Mouse (Mus musculus): ENCODE data around the gene Grik5.
A peak's percentile ranks its signal among the peaks of the same experiment; 100 is the strongest.
"Not testable (repeated sequence)": the region's sequence is repeated elsewhere in the genome, so short reads cannot be mapped to it uniquely, and the experiment has no call there.

The Grik5 gene

DNA sequence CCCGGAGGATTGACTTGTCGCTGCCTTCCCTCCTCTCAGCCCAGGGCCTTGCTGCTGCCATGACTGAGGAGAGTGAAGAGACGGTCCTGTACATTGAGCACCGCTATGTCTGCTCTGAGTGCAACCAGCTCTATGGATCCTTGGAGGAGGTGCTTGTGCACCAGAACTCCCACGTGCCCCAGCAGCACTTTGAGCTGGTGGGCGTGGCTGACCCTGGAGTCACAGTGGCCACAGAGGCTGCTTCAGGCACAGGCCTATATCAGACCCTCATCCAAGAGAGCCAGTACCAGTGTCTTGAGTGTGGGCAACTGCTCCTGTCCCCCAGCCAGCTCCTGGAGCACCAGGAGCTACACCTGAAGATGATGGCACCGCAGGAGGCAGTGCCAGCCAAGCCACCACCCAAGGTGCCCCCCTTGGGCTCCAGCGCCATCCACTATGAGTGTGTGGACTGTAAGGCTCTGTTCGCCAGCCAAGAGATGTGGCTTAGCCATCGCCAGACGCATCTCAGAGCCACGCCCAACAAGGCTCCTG lies 7.4 kb upstream of the Grik5 start:
- DNase-seq = no peak

DNA sequence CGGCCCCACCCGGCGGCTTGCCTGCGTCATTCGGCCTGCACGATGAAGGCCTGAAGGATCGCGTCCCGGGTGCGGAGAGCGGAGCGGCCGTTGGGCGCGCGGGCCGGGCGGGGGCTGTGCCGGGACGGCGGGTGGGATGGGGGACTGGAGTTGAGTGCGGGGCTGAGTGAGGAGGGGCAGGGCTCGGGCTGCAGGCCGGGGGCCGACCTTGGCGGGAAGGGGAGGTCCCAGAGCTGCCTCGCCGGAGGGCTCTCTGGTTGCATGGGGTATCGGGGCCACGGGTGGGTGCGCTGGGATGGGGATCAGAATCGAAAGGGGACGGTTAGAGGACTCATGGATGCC lies 5.2 kb upstream of the Grik5 start:
- no peak for DNase-seq

DNA sequence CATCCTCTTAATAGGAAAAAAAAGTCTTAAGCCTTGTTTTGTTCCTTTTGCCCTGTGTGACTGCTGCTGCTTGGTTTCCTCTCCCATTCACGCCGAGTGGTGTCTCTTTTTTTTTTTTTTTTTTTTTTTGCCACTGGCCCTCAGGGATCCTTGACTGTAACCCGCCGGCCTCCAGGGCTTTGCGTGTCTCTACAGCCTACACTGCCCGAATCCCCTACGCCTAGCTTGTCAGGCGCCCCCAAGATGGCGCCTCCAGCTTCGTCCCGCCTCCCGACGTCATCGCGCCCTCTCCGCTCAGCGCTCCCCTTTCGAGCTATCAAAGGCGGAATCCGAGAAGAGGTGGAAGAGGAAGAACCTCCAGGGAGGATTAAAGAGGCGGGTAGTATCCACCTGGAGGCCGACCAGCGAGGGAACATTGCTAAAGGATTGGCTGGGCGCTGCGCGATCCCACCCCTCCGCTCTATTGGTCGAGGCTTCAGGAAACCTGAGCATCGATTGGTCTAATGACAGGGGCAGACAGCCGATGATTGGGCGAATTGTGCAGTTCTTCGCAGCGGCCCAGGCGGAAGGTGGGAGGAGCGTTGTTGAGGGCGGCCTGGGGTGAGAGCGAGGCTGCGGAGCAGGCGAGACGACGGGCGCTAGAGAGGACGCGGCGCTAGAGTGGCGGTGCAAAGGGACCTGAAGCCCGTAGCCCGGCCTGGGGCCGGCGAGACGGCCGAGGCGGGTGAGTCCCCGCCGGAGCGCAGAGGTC lies 4.7 kb upstream of the Grik5 start:
- peak; percentile 98 to 99 for DNase-seq

DNA sequence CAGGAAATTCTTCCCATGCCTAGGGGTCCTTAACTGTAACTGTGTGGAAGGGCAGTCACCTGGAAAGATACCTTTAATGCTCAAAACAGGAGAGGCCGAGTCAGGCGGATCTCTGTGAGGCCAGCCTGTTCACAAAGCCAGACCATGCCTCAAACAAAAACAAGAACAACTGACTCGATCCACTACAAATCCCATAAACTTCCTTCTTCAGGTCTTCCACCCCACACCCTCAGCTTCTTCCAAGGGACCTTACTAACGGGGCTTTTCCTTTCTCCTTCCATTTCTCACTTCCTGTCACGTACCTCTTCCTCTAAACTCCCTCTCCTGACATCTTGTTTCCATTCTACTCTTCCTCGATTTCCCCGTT lies 4.1 kb upstream of the Grik5 start:
- no peak for DNase-seq

DNA sequence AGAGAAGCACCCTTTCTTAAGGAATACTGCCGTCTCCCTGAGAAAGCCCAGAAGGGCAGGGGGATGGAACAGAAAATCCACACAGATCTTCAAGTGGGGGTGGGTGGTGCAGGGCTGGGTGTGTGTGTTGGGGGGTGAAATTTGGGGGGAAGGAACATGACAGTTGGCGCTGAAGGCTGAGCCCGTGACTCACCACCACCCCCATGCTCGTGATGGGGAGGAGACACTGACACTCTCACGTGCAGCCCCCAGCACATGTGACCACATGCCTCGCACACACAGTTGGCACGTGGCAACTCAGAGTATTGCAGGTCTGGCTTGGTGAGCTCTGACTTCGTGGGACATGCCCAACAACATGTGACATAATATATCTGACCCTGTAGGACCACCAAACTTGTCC lies 1.8 kb upstream of the Grik5 start:
- no peak for DNase-seq

DNA sequence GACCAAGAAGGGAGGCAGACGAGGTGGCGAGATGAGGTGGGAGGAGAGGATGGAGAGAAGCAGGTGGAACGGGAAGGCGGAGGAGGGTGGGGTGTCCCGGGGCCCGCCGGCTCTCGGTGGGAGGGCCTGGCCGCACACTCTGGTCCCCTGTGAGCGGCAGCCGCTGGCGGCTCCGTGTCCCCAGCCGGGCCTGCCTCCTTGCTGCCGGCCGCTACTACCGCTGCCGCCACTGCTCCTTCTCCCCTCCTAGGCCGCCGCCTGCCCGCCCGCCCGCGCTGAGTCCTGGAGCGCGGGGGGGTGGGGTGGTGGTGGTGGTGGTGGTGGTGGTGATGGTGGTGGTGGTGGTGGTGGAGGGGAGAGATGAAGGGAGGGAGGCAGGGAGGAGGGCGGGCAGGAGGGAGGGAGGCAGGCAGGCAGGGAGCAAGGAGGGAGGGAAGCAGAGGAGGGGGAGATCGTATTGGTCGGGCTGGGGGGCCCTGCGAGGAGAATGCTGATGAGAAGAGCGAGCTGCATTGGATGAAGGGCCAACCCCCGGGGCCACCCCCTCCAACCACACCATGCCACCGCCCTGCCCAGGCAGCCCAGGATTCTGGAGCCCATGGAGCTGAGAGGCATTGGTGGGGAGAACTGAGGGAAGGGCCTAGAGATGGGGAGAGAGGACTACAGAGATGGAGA lies 707 bp upstream of the Grik5 start:
- DNase-seq = peak; percentile 50 to 66

DNA sequence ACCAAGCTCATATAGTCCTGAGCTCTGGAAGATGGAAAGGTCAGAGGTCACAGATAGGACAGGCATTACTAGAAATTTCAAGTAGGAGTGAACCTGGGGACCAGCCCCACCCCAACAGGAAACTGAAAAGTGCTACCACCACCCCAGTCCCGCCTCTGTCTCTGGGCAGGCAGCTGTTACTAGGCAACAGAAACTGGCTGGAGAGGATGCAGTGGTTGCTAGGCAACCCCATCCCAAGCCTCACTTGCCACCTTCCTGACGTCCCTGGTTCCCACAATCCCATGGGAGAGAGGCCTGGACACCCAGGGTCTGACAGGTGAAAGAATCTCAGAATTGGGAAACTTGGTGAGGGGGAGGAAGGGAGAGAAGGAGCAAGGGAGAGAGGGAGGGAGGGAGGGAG lies 3.4 kb downstream of the Grik5 start:
- DNase-seq = no peak

DNA sequence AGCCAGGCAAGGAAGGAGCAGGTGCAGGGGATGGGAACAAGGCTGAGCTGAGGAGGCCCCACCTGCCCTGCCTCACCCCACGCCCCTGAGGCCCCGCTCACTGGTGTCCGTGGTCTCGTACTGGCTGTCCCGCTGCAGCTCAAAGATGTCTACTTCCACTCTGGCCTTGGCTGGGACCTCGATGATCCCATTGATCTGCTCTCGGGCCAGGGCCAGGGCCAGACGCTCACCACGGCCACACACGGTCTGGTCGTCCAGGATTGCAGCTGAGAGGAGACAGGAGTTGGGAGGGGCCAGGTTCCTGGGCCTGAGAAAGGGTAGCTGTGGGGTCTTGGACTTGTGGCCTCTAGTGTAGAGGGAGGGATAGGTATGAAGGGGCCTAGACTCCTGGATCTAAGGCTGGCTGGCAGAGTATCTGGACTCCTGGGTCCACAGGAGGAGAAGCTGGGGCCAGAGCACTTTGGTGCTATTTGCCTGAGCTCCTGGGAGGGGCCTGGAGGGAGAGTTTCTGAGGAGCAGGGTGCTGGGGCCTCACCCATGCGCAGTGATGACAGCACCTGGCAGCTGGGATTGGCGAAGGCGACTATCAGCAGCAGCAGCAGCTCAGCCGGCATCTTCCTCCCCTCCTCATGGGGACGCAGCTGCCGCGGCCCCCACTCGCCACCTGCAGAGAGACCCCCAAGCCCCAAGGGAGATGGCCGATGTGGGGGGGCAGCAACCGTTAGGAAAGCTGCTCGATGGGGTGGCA lies 4.1 kb downstream of the Grik5 start:
- DNase-seq = no peak

DNA sequence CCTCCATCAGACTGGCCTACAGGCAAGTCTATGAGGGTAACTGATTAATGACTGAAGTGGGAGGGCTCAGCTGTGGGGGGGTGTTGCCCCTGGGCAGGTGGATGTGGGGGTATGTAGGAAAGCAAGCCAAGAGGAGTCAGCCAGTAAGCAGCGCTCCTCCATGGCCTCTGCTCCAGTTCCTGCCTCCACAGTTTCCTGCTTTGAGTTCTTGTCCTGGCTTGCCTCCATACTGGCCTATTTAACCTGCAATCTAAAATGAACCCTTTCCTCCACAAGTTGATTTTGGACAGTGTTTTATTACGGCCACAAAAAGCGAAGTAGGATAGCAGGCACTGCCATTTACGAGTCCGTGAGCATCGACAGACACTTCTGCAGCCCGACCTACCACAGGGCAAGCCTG lies 4.8 kb downstream of the Grik5 start:
- DNase-seq = no peak

DNA sequence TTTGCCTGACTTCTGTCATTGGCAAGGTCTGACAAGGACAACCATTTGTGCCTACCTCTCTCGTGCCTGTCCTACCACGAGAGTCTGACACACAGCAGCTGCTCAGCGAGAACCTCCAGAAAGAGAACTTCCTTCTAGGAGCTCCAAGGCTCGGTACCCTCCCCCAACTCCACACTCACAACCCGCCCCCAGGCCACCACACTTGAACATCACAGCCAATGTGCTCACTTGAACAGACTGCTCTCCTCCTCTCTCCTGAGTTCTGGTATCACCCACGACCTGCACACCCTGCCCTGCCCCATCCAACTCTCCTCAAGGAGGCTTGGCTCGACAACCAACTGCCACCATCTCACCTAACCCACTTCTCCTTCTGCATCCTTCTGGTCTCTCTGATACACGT lies 8.2 kb downstream of the Grik5 start:
- DNase-seq = no peak

DNA sequence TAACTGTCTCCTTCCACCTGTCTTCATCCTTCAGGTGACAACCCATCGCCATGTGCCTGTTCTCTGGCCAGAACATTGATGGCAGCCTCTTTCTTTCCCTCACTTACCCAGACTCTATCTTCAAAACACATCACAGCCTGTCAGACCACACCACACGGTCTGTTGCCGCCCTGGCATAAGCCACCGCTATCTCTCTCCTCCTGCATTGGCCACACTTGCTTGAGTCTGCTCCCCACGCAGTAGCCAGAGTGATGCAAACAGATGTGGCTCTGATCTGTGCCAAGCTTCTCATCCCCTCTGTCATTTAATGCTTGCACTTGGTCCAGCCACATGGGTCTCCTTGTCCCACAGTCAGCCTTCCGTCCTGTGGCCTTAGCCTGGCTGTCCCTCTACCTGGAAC lies 8.8 kb downstream of the Grik5 start:
- no peak for DNase-seq

DNA sequence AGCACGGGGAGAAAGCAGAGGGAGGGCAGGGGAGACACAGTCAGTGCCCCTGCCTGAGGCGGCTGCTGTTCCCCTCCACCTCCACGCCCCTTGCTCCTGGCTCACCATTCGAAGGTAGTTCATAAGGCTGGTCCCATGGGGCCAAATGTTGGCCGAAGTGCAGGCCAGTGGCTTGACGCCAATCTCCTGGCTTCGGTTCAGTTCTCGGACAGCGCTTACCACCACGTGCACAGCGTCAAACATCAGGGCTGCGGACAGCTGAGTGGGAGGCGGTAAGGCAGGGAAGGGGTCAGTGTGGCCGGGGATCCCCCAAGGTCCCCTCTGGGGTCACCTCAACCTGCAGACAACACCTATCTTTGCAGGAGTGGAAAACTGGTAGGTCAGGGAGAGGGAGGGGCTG lies 13.3 kb downstream of the Grik5 start:
- DNase-seq = no peak

DNA sequence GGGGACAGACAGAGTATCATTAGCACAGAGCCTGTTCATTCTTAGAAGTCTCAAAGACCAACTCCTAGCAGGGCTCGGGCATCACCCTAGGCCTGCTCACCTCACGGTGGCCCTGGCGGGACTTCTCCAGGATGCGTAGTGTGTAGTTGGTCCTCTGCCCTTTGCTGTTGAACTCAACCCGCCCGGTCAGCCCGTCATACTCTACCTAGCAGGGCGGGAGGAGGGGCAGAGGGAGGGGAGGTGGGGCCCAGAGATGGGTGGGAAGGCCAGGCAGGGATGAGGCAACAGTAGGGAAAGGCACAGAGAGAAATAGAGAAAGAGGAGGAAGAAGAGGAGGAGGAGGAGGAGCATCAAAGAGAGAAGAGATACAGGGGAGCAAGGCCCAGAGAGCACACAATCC lies 13.8 kb downstream of the Grik5 start:
- DNase-seq = no peak

DNA sequence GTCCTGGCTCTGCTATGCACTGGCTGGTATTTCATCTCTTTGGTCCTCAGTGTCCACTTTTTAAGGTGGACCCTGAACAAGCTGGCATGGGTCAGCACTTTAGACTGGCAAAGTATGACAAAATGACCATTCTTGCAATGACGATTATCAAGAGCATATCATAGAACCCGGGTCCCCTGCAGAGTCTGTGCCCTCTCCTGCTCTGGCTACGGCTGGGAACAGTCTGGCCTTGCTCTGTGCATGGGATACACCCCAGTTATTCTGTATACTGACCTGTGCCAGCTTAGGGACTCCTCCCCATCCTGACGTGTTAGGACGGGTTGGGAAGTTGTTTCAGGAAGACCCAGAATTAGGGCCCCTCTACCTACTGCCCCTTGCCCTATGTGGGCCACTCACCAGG lies 14.3 kb downstream of the Grik5 start:
- no peak for DNase-seq

DNA sequence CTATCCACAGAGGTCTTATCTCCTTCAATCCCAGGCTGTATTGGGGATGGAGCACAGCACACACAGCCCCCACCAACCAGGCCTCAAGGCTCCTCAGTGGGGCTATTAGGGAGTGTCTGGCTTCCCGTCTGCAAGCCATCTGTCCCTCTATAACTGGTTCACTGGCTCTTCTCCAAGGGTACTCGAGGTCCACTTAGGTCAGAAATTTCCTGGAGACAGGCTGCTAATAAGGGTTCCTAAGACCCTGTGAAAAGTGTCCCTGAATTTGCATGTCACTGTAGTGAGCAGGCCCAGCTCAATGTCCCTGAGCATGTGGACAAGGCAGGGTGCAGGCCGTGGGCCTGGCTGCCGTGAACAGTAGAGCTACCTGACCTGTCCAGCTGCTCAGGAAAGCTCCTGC lies 15.2 kb downstream of the Grik5 start:
- peak in 1 of 2 experiments; percentile 27 for DNase-seq

DNA sequence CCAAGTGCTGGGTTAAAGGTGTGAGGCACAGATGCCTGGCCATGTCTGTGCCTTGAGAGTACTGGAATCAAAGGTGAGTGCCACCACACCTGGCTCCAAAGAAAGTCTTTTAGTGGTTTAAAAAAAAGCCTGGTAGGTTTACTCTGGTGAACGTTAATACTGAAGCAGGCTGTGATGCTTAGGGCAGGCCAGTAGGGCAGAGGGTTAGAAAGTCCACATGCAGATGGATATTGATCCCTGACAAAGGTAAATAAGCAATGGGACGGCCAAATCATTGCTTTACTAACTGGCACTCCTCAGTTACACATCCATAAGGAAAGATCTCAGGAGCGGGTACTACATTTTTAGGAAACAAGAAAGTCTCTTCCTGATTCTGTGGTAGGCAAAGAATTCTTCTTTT lies 19.6 kb downstream of the Grik5 start:
- no peak for DNase-seq

DNA sequence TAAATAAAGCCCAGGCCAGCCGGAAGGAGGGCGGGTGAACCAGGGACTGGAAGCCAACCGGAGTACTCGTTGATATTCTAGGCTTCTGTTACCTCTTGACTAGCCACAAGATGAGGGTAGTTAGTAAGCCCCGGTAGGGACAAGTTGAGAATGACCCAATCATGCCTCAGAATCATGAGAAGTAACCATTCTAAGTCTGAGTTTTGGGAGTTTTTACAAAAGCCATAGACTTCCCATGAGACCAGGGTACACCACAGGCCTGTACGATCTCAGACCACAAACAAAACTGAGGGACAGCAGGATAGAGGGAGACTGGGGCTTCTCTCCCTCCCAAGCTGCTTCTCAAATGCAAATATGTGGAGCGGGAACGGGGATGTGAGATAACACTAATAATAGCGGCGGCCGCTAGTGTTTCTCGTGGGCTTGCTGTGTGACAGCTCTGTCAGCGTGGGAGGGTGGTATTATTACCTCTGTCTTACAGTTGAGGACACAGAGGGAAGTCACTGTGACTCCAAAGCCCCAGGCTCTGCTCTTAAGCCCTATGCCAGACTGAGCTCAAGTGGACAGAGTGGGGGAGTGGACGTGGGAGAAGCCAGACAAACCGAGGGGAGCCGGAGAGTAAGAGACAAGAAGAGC lies 22.7 kb downstream of the Grik5 start:
- DNase-seq = no peak

DNA sequence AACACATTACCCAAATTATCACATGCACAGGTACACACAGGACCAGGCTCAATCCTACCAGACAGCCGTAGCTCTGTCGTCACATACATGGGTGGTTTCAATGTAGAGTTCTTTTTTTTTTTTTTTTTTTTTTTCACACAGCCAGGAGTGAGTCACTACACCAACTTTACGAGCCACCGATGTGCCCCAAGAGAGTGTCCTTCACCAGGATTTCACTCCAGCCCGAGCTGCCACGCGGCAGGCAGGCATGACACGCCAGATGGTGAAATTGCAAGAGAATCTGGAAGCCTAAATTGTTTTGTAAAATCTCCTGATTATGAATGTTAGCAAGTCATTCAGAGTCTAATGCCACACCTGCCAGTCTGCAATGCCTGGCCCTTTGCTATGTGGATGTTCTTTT lies 24.8 kb downstream of the Grik5 start:
- no peak for DNase-seq

DNA sequence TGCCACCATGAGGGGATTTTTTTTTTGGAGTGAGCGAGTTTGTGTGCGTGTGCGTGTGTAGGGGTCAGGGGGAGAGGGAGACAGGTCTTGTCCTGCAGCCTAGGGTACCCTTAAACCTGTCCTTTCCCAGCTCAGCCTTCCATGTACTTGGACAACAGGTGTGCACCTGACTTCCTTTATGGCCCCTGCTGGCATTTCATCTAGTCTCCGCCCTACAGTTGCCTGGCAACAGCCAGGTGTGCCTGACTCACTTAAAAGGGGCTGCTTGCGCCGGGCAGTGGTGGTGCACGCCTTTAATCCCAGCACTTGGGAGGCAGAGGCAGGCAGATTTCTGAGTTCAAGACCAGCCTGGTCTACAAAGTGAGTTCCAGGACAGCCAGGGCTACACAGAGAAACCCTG lies 27.5 kb downstream of the Grik5 start:
- DNase-seq = not testable (repeated sequence)

DNA sequence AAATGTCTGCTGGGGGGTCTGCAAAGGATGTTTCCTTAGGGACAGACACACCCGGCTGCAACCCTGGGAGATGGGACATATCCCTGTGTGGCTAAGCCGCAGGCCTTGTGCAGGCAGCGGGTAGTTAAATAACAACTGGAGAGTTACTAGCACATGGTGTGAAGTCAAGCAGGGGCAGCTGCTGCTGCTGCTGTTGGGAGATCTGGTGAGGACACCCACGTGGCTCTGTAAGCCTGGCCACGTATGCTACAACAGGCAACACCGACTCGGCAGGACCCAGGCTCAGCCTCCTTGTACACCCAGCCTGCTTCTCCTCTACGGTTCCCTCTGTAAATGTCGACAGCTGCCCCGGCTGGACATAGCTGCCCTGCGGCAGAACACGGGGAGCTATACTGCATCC lies 30.2 kb downstream of the Grik5 start:
- DNase-seq = no peak

DNA sequence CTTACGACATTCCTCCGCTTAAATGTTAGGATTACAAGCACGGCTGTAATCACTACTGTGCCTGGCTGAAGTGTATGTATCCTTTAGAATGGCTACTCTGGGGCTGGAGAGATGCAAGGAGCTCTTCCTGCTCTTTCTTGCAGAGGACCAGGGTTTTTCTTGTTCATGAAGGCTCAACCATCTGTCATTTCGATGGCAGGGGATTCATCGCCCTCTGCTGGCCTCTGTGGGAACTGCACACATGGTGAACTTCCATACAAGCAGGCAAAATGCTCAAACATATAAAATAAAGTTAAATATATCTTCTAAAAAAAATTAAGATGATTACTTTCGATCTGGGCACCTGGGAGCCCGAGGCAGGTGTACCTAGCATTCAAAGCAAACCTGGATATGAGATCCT lies 36.2 kb downstream of the Grik5 start:
- peak; percentile 35 to 64 for DNase-seq

DNA sequence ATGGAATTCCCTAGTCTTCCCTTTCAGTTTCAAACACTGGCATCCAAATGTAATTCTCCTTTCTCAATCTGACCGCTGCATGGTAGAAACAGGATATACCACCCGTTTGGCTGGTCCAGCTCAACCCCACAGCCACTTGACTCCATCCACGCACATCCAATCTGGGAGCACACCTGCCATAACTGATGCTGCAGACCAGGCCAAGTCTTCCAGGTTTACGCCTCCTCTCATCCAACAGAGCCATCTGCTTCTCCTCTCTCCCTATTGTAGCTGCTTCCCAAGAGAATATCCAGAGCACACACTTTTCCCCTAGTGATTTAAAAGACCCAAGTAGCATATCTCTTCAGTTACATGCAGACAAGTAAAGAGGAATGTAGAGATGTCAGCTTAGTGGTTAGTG lies 37.4 kb downstream of the Grik5 start:
- DNase-seq = no peak

DNA sequence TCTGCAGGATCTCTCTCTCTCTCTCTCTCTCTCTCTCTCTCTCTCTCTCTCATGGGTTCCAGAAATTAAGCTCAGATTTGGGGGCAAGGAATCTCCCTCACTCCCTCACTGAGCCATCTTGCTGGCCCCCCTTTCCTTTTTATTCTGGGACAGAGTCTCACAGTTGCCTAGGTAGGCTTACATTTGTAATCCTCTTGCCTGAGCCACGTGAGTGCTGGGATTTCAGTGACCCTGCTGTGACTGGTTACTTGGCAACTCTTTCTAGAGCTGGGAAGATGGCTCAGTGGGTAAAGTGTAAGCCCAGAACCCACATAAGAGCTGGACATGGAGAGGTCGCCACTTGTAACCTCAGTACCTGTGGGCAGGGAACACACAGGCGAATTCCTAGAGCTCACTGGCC lies 40.6 kb downstream of the Grik5 start:
- DNase-seq = no peak

All from lung, postnatal 4 days (tissue).